Mouse (Mus musculus) intestine, embryonic 14.5 days (tissue): ENCODE measurements at regions not wholly inside any gene's neighbourhood (a gene's known extent, or its start where the extent isn't known, plus 50 kb on each side); places are given as distances from the start of the nearest gene placed in this dataset.
"Not testable (repeated sequence)": the region's sequence is repeated elsewhere in the genome, so short reads cannot be mapped to it uniquely, and the experiment has no call there.

Source experiments
- ATAC-seq: fragments of 200-750 bp; cut with Nextera tagmentation; replicated peaks from 2 replicates; pipeline ENCODE4 v1.8.0; 2017; ENCODE audit warnings: low read depth, moderate number of reproducible peaks, moderate TSS enrichment, moderate library complexity; ENCODE audit not compliant: low FRiP score, low TSS enrichment
- DNase-seq: peaks from one replicate; pipeline ENCODE4 v3.0.0-alpha.2; 2018; ENCODE audit warnings: low spot score
- H3K27ac ChIP-seq: fragments of 300-500 bp; sonication (generic); 2 replicates; pipeline ENCODE4 v1.5.1; 2014; ENCODE audit warnings: low read depth, mild to moderate bottlenecking, control low read depth
- H3K27me3 ChIP-seq: fragments of 300-500 bp; sonication (generic); replicated peaks from 2 replicates; pipeline ENCODE4 v1.6.1; 2014; ENCODE audit warnings: low read length, control low read depth; ENCODE audit not compliant: control insufficient read depth, insufficient read depth
- H3K36me3 ChIP-seq: fragments of 300-500 bp; sonication (generic); 2 replicates; pipeline ENCODE4 v1.6.1; 2014; ENCODE audit warnings: low read length, control low read depth; ENCODE audit not compliant: control insufficient read depth, insufficient read depth
- H3K4me1 ChIP-seq: fragments of 300-500 bp; sonication (generic); replicated peaks from 2 replicates; pipeline ENCODE4 v1.6.1; 2014; ENCODE audit warnings: low read length, control low read depth, mixed read lengths; ENCODE audit not compliant: control insufficient read depth, insufficient read depth
- H3K4me2 ChIP-seq: fragments of 300-500 bp; sonication (generic); 2 replicates; pipeline ENCODE4 v1.6.1; 2014; ENCODE audit warnings: low read length
- H3K4me3 ChIP-seq: fragments of 300-500 bp; sonication (generic); 2 replicates; pipeline ENCODE4 v1.5.1; 2014; ENCODE audit warnings: low read depth, low read length, control low read depth, mixed read lengths
- H3K9ac ChIP-seq: fragments of 300-500 bp; sonication (generic); 2 replicates; pipeline ENCODE4 v1.6.1; 2014; ENCODE audit warnings: mild to moderate bottlenecking, low read length
- H3K9me3 ChIP-seq: fragments of 300-500 bp; sonication (generic); 2 replicates; pipeline ENCODE4 v1.6.1; 2016; ENCODE audit warnings: low read length, control low read depth; ENCODE audit not compliant: control insufficient read depth
- WGBS: fragments of 180-500 bp; shearing (Covaris S2); extraction: QIAGEN DNeasy Blood & Tissue Kit; methylation state at CpG from one replicate; pipeline ENCODE4 v1.1.7; 2014; 5-methylcytosine and 5-hydroxymethylcytosine counted together

- not testable (repeated sequence) for H3K36me3 ChIP-seq, H3K4me3 ChIP-seq, DNase-seq
Observed at GRCm38 (mm10) chr8:78139514-78139913, 73.6 kb upstream of the Ttc29 start.

GRCm38 (mm10) chr8:78147170-78147569 is 65.9 kb upstream of the Ttc29 start:
- no peak overlapping the region for H3K4me3 ChIP-seq
- ATAC-seq (no peak), DNase-seq (no peak)
- no peaks in the 10 kb centered on the region for H3K4me1 ChIP-seq
- H3K27me3 ChIP-seq = no peaks in the 10 kb centered on the region
- WGBS = 79% methylated on average over 6 of the region's 6 CpGs
- H3K9ac ChIP-seq = no peak overlapping the region
- H3K36me3 ChIP-seq = no peaks in the 10 kb centered on the region
- no peaks in the 10 kb centered on the region for H3K9me3 ChIP-seq
- H3K27ac ChIP-seq = no peak overlapping the region
- no peak overlapping the region for H3K4me2 ChIP-seq

More at GRCm38 (mm10) chr8:78139514-78139913, 73.6 kb upstream of the Ttc29 start:
- H3K9ac ChIP-seq, H3K27me3 ChIP-seq, H3K27ac ChIP-seq, ATAC-seq, H3K4me1 ChIP-seq, H3K4me2 ChIP-seq, H3K9me3 ChIP-seq: not testable (repeated sequence)
- WGBS = 50% methylated on average over 13 of the region's 15 CpGs

DNA sequence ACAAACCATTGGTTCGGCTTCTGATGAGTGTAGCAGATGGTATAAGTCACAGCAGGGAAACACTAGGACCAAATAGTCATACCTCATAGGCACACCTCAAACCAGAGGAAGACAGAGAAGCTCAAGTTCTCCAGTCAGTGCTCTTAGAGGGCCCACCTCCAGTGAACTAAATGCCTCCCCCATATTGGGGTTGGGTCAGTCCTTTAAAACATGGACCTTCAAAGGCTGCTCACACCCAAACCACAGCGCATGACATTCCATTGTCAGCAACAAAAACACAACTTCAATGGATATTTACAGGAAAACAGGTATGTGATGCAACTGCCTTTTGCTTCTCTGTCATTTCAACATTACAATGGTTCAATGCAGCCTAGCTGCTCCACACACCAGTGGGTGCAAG is 65.1 kb upstream of the Ttc29 start:
- no peak for DNase-seq
- Histone ChIP-seq H3K27ac (no peak overlapping the region), H3K9me3 (no peaks in the 10 kb centered on the region), H3K4me3 (no peak overlapping the region), H3K27me3 (no peaks in the 10 kb centered on the region), H3K4me1 (no peaks in the 10 kb centered on the region), H3K9ac (no peak overlapping the region), H3K4me2 (no peak overlapping the region), H3K36me3 (no peaks in the 10 kb centered on the region)
- WGBS = 87% methylated on average over 2 of the region's 2 CpGs
- ATAC-seq = no peak

- Histone ChIP-seq H3K4me2 (no peak overlapping the region), H3K4me1 (no peaks in the 10 kb centered on the region), H3K9ac (no peak overlapping the region), H3K9me3 (no peaks in the 10 kb centered on the region), H3K27ac (no peak overlapping the region), H3K36me3 (no peaks in the 10 kb centered on the region), H3K27me3 (no peaks in the 10 kb centered on the region), H3K4me3 (no peak overlapping the region)
- ATAC-seq = no peak
- no peak for DNase-seq
- WGBS = 54% methylated on average over 8 of the region's 8 CpGs
Observed at GRCm38 (mm10) chr8:78154873-78155272, 58.2 kb upstream of the Ttc29 start.

DNA sequence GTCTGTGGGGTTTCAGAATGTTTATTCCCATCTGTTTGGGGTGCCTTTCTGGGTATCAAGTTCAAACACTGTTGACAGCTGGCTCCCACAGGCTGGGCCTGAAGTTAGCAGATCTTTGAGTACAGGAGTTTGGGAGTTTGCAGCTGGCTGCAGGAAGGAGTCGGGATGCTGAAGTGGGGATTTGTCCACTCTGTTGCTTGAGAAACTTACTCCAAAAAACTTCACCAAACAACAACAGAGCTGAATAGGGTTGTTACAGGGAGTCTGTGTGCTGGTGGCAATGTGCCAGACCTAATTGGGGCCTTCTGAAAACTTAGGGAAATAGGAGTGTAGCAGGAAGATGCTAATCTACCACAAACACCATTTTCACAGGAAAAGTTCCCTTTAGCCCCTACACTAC is 51.1 kb upstream of the Ttc29 start:
- Histone ChIP-seq H3K36me3 (no peaks in the 10 kb centered on the region), H3K4me3 (no peak overlapping the region), H3K4me1 (0 out of 2 replicates have a peak, but pooled peaks cover 4% of the 10 kb centered on the region), H3K27me3 (no peaks in the 10 kb centered on the region), H3K9me3 (no peaks in the 10 kb centered on the region), H3K27ac (0 out of 2 replicates have a peak overlapping the region, but pooled peaks have one; percentile 62), H3K4me2 (no peak overlapping the region), H3K9ac (no peak overlapping the region)
- DNase-seq (no peak), ATAC-seq (no peak)
- WGBS = 39% methylated on average over 1 of the region's 1 CpGs

DNA sequence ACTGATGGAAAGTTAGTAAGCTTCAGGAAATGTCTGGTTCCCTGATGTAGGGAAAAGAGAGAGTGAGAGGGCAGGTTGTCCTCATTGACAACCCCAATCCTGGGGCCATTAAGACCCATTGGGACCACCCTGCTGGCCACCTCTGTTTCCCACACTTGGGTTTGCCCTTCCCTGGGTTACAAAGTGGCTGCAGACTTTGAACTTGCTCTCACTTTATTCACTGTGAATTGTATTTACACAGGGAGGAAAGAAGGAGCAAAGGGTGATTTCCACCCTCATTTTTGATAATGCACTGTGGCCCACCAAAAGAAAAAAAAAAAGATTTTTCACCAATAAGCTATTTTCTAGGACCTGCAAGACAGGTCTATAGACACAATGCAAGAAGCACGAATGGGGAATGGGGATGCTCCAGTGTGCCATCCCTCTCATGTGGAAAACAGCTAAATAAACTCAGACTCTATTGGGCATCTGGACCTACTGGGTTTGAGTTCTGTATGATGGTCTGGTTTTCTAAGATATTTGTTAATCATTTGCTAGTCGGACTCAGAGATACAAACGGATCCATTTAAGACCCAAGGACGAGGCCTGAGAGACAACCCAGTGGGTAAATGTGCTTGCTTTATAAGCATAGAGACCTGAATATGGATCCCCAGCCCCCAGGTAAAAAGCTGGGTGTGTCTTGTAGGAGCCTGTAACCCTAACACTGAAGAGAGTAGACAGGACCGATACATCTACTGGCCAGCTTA is 50.2 kb upstream of the Ttc29 start:
- 73% methylated on average over 5 of the region's 5 CpGs for WGBS
- ATAC-seq = peak; percentile 71

More for the DNA sequence above, 50.2 kb upstream of the Ttc29 start:
- H3K9ac ChIP-seq = no peak overlapping the region
- H3K27ac ChIP-seq = peak overlapping the region; percentile 63
- H3K27me3 ChIP-seq = no peaks in the 10 kb centered on the region
- H3K4me3 ChIP-seq = no peak overlapping the region
- H3K4me2 ChIP-seq = 0 out of 2 replicates have a peak overlapping the region, but pooled peaks have one; percentile 23
- no peaks in the 10 kb centered on the region for H3K9me3 ChIP-seq
- 0 out of 2 replicates have a peak, but pooled peaks cover 4% of the 10 kb centered on the region for H3K4me1 ChIP-seq
- no peaks in the 10 kb centered on the region for H3K36me3 ChIP-seq
- DNase-seq = no peak
